Mouse (Mus musculus): ENCODE measurements around the gene Slc35b1.

Slc35b1 gene

DNA sequence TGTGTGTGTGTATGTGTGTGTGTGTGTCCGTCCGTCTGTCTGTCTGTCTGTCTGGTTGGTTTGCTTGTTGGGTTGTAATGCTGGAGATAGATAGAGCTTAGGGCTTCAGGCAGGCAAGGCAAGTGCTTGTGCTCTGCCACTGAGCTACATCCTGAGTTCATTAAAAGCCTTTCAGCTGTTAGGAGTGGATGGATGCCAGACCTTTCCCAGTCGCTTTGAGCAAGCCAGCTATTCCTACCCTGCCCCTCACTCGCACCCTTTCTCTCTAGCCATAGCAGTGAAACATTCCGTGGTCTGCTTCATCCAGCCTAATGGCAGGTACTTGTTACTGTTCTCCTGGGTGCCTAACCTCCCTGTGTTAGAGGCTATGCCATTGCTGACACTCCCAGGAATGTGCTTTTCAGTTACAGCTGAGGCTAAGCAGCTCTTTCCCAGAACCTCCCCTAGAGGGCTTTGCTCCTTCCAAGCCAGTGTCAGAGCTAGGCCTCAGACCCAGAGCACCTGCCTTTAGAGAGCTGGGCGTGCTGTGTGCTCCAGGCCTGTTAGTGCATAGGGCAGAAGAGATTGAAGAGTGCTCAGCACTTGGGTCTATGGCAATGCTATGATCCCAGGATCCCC, 18.1 kb upstream of the Slc35b1 start:
- DNase-seq (ENCODE audit: low read depth) = no peak

DNA sequence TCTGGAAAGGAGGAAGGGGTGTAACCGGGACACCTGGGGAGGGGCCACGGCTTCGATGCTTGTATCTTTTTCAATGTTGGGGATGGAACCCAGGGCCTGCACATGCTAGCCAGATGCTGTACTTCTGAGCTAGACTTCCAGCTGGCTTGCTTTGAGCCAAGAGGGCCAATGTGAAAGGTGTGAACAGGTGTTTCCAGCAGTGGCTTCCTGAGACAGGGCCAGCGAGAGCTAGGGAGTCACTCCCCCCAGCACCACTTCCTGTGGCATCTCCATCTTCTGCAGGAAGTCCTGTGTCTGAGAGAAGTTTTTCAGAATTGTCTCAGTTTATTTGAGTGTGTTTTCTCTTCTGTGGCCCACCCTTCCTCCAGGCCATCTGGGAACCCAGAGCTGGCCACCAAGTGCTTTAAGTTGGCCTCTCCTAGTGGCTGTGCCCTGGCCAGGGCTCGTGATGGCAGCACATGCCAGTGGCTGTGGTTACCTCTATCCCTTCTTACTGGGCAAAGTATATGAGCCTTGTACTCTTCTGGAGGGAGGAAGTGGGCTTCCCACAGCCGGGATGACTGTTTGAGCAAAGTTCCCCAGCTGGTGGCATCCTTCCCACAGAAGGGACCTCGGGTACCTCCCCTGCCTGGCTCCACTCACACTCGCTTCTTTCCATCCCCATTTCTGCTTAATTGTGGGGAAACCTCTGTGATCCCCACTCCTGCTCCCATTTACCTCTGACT, 17.3 kb upstream of the Slc35b1 start:
- DNase-seq (ENCODE audit: low read depth) = no peak

DNA sequence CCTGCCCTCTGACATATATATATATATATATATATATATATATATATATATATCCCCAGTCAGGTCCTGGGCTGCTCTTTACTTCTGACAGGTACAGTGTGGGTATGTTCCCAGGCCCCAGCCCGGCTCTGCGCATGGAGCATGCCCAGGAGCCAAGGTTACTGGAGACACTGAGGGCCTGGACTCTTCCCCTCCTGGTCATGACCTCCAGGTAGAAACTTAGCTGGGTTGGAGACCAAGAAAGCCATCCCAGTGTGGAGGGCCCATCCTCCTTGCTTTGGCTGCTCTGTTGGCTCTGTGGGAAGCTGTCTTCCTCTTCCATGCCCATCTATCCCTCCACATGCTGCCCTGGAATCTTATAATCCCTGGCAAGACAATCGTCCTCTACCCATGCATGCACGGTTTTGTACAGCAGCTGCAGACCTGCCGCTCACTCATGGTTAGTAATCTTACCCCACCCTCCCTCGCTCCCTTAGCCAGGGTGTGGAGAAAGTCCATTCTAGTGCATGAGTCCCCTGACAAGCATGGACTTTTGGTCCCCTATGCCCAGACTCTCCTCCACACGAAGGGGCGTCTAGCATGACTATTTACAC, 16.2 kb upstream of the Slc35b1 start:
- no peak for DNase-seq (ENCODE audit: low read depth)

DNA sequence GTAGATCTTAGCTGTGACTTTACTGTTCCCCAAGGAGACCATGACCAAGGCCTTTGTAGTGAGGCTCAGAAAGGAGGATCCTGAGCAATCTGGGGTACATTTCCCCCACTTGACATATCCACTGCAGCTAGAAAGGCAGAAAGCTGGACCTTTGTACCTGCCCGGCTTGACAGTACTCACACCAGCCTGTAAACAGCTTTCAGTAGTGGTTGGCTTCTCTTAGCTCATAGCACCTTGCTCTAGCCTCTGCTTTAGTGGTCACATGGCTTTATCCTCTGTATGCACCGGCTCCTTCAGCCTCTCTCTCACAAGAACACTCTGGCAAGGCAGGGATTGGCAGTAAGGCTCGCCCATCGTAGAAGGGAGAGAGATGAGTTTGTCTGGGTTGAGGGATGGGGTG, 15.6 kb upstream of the Slc35b1 start:
- no peak for DNase-seq (ENCODE audit: low read depth)

DNA sequence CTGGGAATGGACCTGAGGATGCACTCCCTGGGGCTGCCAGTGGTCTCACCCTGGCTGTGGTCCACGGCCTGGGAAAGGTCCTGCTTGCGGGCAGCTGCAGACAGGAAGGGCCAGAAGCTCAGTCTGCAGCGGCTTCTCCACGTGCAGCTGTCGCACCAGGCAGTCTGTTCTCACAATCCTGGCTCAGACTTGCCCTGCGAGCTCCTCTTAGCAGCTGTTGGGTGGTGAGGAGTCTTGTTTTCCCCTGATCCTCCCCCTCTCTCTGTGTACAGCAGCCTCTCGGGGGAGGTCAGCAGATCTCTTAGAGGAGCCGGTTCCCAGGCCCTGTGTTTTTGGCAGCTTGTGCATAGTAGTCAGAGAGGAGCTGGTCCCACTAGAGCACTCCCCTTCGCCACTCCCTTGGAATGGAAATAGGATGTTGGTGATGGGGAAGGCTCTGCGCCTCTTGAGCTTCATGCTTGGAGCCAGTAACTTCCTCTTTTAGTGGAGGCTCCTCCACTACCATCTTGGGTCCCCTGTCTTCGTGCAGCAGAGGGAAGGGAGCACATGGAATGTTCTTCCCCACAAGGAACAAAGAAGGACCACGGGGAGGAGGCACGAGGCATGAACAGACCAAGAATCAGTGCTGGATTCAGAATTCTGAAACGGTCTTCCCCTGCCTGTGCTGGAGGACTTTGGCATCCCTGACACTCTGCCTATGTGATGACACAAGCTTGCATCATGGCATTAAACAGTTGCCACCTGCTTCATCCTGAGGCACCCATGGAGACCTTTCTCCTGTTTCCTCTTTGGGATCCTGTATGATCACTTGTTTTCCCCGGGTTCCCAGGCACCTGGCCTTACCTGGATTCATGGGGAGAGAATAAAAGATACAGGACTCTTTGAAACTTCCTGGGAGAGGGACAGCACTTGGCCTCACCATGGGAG, 14.3 kb upstream of the Slc35b1 start:
- DNase-seq (ENCODE audit: low read depth) = no peak

DNA sequence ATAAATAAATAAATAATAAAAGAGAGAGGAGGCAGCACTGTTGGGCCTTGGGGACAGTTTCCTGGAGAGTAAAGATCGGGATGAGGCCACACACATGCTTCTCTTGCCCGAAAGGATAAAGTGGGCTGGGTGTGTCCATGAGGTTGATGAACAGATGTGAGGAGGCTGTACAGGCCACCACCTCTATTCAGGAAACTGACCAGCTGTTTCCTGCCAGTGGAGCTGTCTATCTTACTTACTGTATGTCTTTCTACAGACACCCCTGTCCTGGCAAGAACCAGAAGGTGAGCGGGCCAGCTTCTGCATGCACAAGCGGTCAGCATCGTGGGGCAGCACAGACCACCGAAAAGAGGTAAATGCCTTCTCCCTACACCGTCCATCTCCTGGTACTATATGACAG, 13.3 kb upstream of the Slc35b1 start:
- DNase-seq (ENCODE audit: low read depth) = no peak

DNA sequence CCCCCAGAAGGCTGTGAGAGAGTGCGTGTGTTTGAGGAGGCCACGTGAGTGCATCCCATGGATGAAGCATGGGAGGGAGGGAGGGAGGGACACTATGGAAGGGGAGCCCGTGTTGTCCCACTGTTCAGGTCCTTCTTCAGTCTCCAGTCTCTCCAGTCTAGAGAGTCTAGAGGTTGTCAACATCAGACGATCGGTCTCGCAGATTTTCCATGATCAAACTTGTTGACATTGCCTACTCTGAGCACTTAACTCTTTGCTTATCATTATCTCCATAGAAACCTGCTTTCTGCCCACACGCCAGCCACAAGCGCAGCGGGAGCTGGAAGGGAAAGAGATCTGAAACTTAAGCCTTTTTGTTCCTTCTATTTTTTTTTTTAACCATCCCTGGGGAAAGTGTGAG, 5.6 kb upstream of the Slc35b1 start:
- no peak for DNase-seq (ENCODE audit: low read depth)

DNA sequence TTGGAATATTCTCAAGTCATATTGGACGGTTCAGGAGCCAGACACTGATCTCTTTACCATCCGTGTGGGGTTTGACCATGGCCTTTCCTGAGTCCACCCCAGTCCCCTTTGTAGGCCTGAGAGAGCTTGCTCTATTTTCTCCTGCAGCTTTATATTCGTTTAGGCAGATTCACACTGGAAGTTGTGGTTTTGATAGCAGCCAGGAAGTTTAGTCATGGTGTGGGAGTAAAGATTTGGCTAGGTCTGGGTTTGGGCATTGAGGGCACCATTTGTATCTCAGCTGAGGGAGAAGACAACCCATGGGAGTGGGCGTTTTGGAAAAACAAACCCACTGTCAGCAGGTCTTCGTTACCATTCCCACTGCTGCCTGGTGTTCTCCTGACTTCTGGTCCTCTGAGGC, 4.9 kb upstream of the Slc35b1 start:
- peak; percentile 60 for DNase-seq (ENCODE audit: low read depth)

DNA sequence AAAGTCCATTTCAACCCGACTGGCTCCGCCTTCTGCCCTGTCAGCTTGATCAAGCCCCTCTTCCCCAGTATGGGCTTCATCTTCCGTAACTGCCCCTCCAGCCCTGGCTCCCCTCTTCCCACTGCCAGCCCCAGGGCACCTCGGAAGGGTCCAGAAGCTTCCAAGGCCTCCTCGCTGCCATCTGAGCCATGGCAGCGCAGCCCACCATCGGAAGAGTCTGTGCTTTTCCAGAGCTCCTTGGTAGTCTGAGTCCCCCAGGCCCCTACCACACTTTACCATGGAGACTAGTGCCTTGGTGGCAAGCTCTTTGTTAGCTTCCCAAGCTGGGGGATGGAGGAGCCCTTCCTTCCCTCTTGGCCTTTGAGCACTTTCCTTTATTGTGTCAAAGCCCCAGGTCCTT, 3.8 kb upstream of the Slc35b1 start:
- no peak for DNase-seq (ENCODE audit: low read depth)

DNA sequence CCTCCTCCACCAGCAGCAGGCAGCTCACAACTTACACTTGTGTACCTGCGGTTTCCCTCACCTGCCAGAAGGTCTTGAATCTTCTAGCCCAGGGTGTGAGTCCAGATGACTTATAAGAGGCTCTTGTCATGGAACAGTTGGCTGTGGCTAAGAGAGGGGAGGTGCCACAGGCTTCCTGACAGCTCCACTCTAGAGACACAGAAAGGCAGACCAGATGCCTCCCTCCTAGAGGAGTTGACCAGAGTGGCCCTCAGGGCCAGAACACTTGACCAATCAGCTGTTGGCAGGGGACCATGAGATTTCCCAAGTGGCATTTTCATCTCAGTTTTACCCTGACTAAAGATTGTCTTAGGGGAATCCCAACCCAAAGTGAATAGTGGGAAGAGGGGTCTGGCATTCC, 3.3 kb upstream of the Slc35b1 start:
- DNase-seq (ENCODE audit: low read depth) = no peak

DNA sequence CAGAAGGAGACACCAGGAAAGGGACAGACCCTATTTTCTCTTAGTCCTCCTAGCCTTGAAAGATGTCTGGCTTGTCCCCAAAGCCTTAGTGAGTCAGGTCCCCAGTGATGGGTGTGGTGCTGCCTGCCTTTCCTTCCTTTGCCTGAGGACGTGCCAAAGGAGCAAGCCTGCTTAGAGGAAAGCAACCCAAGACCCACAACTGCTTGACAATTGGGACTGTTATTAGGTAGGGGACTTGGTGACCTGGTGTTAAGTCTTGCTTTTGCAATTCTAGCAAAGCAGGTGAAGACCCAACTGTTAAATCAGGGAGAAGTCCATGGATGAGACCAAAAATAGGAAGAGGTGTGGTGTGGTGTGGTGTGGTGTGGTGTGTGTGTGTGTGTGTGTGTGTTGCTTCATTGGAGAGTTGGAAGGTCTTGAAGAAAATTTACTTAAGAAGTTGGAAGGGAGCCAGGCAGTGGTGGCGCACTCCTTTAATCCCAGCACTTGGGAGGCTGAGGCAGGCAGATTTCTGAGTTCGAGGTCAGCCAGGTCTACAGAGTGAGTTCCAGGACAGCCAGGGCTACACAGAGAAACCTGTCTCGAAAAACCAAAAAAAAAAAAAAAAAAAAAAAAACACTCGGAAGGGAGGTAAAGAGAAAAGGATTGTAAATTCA, 1.0 kb upstream of the Slc35b1 start:
- DNase-seq (ENCODE audit: low read depth) = no peak

DNA sequence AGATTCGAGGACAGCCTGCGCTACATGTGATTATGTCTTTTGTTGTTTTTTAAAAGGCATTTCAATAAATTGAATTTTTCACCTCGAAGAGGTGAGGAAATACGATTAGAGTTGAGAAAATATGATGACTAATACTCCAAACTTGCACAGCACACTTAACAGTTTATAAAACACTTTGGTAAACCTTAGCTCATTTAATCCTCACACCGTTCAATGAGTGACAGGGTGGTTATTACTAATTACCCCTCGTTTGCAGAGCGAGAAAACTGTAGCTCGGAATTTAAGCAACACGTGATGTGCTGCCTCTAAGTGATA, 531 bp upstream of the Slc35b1 start:
- no peak for DNase-seq (ENCODE audit: low read depth)

DNA sequence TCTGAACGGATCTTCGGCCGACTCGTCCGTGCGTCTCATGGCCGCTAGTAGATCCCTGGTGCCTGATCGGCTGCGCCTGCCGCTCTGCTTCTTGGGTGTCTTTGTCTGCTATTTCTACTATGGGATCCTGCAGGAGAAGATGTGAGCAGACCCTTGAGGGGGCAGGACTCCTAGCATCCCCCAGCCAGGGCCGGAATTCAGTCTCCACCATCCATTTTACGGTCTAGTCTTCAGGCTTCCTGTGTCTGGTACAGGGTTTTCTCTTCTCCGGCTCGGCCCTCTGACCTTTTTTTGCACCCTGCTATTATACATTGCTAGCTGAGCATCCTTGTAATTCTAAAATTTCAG, 455 bp downstream of the Slc35b1 start:
- DNase-seq (ENCODE audit: low read depth) = no peak

DNA sequence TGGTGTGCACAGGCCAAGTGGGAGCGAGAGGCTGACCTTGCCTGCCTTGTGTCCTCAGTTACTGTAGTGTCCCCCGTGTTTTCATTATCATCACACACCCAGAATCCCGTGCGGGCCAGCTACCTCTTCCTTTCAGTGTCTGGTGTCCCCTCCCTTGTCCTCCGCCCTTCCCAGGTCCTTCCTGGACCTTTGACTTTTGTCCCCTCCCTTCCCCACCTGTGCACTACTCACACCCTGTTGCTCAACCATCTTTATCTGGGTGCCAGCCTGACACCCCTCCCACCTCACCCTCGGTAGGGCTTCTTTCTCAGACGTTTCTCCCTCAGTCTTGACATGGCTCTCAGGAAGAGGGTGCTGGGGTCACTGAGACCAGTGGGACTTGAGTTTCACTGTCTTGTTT, 2.9 kb downstream of the Slc35b1 start:
- DNase-seq (ENCODE audit: low read depth) = no peak

DNA sequence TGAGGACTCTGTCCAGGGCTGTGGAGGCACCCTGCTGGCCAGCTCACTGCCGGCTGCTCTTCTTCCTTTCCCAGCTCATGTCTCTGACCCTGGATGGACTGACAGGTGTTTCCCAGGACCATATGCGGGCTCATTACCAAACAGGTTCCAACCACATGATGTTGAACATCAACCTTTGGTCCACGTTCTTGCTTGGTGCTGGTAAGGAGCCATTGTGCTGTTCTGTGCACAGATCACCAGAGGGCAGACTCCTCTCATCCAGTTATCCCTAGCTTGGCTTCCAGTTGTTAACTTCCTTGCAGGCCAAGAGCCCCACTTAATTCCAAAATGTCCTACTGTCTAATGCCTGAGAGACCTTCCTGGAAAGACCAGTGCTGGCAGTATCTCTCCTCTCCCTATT, 4.5 kb downstream of the Slc35b1 start:
- no peak for DNase-seq (ENCODE audit: low read depth)

DNA sequence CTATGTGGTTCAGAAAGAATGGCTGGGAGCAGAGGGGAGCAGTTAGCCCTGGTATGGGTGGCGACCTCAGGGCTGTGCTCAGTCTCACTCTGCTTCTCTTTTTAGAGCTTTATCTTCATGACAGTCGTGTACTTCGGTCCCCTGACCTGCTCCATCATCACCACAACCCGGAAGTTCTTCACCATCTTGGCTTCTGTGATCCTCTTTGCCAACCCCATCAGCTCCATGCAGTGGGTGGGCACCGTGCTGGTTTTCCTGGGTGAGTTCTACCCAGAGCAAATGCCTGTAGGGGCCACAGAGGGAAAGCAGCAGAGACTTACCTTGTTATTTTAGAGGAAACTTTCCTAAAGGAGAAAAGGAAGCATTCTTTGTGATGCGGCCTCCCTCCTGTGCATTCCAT, 5.9 kb downstream of the Slc35b1 start:
- DNase-seq (ENCODE audit: low read depth) = no peak

DNA sequence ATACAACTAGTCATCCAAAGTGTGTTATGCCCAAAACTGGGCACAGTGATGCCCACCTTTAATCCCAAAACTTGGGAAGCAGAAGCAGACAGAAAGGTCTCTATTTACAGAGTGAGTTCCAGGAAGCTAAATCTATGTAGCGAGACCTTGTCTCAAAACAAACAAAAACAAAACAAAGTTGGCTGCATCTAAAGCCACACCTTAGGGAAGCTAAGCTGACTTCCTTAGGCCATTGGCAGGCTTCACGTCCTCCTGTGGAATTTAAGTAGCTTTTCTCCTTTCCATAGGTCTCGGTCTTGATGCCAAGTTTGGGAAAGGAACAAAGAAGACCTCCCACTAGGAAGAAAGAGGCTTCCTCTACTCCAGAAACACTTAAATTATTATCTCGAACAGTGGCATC, 6.7 kb downstream of the Slc35b1 start:
- DNase-seq (ENCODE audit: low read depth) = no peak

DNA sequence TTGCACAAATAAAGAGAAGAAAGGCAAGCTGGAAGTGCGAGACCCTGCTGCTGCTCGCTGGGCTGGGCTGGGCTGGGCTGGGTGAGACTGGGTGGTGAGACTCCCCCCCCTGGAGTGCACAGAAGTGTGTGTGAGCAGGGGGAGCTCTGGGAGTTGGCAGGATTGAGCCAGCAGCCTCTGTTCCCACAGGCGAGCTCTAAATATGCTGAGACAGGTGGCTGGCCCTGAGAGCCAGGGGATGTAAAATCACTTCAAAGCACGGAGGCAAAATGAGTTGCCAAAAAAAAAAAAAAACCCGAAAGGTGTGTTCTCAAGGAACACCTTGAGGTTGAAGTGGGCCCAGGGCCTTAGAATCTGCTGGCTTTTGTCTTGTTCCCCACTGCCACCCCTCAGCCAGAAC, 7.3 kb downstream of the Slc35b1 start:
- DNase-seq (ENCODE audit: low read depth) = no peak

DNA sequence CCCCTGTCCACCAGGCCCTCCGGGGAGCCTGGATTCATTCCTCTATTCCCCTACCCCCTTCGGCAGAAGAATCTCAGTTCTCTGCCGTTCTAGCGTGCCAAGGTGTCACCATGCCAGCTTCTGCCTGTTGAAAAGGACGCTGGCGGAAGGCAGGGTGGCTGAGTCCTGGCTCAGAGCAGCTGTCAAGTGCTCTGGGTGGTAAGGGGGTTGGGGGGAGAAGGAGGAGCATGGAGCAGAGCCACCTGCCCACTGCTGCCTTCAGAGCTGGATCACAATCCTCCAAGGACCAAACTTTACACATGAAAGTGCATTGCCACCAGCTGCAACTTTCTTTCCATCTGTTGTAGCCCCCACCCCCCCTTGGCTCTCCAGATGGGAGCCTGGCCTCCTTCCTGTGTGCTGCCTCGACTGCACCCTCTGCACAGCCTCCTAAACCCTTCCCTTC, 7.8 kb downstream of the Slc35b1 start:
- no peak for DNase-seq (ENCODE audit: low read depth)

DNA sequence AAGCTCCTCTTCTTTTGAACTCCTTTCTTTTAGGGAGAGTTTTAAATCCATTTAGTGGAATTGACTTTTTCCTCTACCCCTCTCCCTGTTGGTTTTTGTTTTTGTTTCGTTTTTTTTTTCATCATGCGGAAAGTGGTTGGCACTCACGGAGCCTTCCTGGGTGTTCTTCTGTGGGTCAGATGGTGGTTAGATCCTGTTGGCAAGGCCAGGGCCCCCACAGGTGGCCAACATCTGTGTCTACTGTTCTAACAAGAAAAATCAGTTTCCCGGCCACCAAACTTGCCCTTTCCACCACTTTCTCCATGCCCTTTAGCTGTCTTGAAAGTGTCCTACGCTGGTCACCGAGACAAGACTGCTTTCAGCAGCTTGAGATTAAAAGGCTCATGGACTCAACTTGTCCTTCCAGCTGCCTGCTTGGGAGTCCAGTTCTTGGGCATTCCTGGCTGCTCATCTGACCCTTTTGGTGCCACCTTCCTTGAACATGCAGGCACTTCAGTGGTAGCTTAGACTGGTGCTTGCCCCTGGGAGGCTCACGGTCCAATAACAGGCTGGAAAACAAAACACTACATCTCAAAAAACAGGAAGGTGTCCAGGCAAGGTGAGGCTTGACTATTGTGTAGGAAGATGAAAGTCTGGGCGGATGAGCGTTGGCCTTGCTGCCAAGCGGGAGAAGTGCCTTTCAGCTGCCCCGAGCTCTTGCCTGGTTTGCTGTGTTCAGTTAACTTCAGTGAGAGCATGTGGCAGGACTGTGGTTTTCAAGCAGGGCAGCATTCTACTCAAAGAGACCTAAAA, 8.4 kb downstream of the Slc35b1 start:
- DNase-seq (ENCODE audit: low read depth) = no peak

DNA sequence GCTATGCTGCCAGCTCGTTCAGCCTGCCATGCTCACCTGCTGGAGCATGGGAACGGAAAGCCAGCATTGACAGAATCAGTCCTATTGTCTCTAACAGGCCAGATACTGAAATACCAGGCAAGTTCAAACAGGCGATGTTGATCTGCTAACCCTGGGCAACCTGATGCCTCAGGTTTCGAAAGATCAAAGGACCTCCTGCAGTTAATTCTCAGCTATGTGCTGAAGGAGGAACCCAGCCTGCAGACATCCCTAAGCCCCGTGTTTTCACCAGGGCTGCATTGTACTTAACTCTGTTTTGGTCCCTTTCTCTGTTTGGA, 9.0 kb downstream of the Slc35b1 start:
- DNase-seq (ENCODE audit: low read depth) = no peak

DNA sequence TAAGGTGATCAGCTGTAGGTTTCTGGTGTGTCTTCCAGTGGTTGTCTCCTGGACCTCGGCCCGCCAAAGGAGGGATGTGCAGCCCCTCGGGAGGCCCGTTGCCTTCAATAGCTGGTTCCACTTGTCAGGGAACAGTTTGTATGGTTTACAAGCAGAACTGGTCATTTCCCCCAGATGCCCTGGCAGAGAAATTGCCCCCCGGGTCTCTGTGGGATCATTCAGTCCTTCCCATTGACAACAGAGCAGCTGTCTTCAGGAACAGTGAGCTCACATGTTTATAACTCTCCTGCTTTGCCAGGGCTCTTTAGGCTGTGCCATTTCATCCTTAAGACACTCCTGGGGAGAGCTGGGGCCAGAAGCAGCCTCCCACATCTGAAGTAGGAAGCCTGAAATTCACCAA, 9.6 kb downstream of the Slc35b1 start:
- DNase-seq (ENCODE audit: low read depth) = no peak

Data from fibroblast of lung, adult 2 months (primary cell).